Mouse (Mus musculus): Measurements from ENCODE around the gene Cfap69. TPM values are rescaled to one million over a fixed set of nuclear protein-coding genes. Genes with fewer than 3 reads are reported as not detected.
A peak's percentile ranks its signal among the peaks of the same experiment; 100 is the strongest.

The Cfap69 gene
- polyA plus RNA-seq, 1 experiment from 2014 or later, result 7.3 TPM

DNA sequence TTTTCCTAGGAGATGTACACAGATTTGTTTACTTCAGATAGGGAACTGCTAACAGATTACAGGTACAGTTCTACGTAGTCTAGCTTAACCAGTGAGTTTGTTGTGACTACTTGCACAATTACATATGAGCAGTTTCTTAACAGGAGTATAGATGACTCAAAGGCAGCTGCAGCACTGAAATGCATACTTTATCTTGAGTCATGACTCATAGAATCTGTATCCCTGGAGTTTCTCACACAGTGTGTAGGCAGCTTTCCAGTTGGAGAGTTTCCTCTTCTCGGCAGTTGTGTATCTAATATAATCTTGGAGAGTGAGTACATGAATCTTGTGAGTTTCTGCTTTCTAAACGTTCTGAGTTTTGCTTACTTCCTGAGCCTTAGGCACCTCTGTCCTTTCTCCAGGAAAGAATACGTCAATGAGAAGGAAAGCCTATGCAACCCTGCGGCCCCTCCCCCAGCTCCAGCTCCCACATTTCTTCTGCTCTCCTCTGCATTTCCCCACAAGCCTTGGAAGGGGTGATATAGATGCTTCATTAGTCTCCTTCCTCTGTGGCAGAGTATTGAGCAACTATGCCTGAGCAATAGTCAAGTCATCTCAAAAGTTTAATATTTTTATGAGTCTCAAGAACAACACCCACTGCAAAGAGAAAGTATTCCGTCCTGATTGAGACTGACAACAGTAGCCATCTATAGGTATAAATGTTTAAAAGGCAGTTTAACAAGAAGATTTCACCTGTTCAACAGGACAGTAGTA lies 15.0 kb downstream of the Cfap69 start:
- no peaks in the 10 kb centered on the region for H3K4me1 ChIP-seq
- 57% methylated on average over 6 of the region's 6 CpGs for WGBS
- H3K9ac ChIP-seq, result no peak overlapping the region
- ATAC-seq (ENCODE audit: insufficient number of reproducible peaks, low FRiP score, low TSS enrichment, low read depth), result peak; percentile 65; the same call in 1 of the 2 replicates
- H3K27ac ChIP-seq (replicated peaks), result no peak overlapping the region
- no peak overlapping the region for H3K4me2 ChIP-seq (replicated peaks)
- H3K9me3 ChIP-seq (replicated peaks), result no peaks in the 10 kb centered on the region
- H3K36me3 ChIP-seq, result no peaks in the 10 kb centered on the region
- H3K27me3 ChIP-seq, result no peaks in the 10 kb centered on the region
- no peak overlapping the region for H3K4me3 ChIP-seq (replicated peaks)

DNA sequence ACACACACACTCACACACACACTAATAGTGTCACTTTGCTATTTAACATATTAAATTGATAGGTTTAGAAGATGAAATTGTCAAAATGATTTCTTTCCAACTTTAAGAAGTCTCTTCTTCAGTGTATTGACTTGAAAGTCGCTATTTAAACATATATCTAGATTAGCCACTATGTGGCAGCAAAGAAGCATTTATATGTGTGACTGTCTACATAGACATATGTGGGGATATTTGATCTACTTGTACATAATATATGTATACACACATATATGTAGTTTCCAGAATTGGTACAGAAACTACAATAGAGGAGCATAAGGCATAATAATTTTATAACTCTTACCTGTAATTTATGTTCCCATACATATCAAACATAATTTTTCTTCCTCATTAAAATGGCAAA lies 17.9 kb downstream of the Cfap69 start:
- no peak for ATAC-seq (ENCODE audit: insufficient number of reproducible peaks, low FRiP score, low TSS enrichment, low read depth)
- Histone ChIP-seq H3K9ac (no peak overlapping the region), H3K4me3 (replicated peaks) (no peak overlapping the region), H3K4me2 (replicated peaks) (no peak overlapping the region), H3K4me1 (no peaks in the 10 kb centered on the region), H3K27ac (replicated peaks) (no peak overlapping the region), H3K27me3 (no peaks in the 10 kb centered on the region), H3K9me3 (replicated peaks) (no peaks in the 10 kb centered on the region), H3K36me3 (no peaks in the 10 kb centered on the region)
- WGBS, result 4% methylated on average over 1 of the region's 1 CpGs

DNA sequence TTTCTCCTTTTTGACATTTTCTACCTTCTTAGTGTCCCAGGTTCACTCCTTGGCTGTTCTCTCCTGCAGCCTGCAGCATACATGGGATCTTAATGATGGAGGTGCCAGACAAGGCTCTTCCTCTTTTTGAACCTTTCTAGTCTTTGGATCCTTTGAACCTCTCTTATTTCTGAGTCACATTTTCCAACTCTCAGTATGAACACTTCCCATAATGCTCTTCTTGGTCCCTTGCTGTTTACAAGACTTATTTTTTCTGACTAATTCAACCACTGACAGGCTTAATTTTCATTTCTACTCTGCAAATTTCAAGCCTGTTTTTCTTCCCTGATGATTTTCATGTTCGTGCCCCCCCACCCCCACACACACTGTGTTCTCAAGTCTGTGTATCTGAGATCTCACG lies 25.5 kb downstream of the Cfap69 start:
- no peak overlapping the region for H3K9ac ChIP-seq
- no peak overlapping the region for H3K4me3 ChIP-seq (replicated peaks)
- WGBS, result 58% methylated on average over 2 of the region's 2 CpGs
- ATAC-seq (ENCODE audit: insufficient number of reproducible peaks, low FRiP score, low TSS enrichment, low read depth), result no peak
- H3K9me3 ChIP-seq (replicated peaks), result no peaks in the 10 kb centered on the region
- H3K27ac ChIP-seq (replicated peaks), result no peak overlapping the region
- no peaks in the 10 kb centered on the region for H3K4me1 ChIP-seq
- H3K27me3 ChIP-seq, result no peaks in the 10 kb centered on the region
- no peaks in the 10 kb centered on the region for H3K36me3 ChIP-seq
- H3K4me2 ChIP-seq (replicated peaks), result no peak overlapping the region

DNA sequence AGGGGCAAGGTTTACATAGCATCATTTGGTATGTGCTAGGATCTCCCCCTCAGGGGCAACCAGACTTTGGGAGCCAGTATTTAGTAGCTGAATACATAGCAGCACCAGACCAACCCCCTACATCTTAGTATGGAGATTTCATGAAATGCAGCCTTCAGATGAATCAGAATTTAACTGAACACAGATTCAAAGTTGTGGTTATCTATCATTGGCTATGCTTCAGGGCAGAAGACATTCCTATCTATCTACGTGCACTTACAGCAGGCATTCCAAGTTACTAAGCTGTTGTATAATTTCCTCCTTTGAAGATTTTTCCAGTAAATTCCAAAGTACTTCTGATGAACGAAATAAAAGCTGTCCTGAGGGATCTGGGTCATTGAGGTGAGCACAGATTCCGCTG lies 38.5 kb downstream of the Cfap69 start:
- Histone ChIP-seq H3K4me3 (replicated peaks) (no peak overlapping the region), H3K36me3 (no peaks in the 10 kb centered on the region), H3K4me1 (no peaks in the 10 kb centered on the region), H3K27me3 (no peaks in the 10 kb centered on the region), H3K9me3 (replicated peaks) (no peaks in the 10 kb centered on the region), H3K27ac (replicated peaks) (no peak overlapping the region), H3K4me2 (replicated peaks) (no peak overlapping the region), H3K9ac (no peak overlapping the region)
- 44% methylated on average over 3 of the region's 3 CpGs for WGBS
- no peak for ATAC-seq (ENCODE audit: insufficient number of reproducible peaks, low FRiP score, low TSS enrichment, low read depth)

DNA sequence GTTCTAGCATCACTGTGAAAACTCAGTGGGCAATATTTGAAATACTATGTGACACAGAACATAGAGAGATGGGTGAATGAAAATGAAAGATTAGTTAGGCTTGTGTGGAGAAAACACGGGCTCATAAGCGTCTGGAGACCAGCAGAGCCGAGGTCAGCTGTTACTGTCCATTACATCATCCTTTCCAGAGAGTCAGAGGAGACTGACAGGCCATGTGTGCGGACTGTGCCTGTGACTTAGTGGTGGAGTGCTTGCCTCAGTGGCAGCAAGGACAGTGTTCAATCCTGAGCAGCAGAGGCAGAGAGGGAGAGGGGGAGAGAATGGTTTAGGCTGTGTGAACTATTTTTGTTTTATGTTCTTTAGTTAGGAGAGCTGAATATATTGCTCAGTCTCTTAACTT lies 45.7 kb downstream of the Cfap69 start:
- no peak for ATAC-seq (ENCODE audit: insufficient number of reproducible peaks, low FRiP score, low TSS enrichment, low read depth)
- H3K4me2 ChIP-seq (replicated peaks), result no peak overlapping the region
- no peaks in the 10 kb centered on the region for H3K9me3 ChIP-seq (replicated peaks)
- H3K9ac ChIP-seq, result no peak overlapping the region
- no peaks in the 10 kb centered on the region for H3K36me3 ChIP-seq
- H3K27ac ChIP-seq (replicated peaks), result no peak overlapping the region
- whole genome bisulfite sequencing, result 57% methylated on average over 4 of the region's 4 CpGs
- no peaks in the 10 kb centered on the region for H3K4me1 ChIP-seq
- H3K4me3 ChIP-seq (replicated peaks), result no peak overlapping the region
- no peaks in the 10 kb centered on the region for H3K27me3 ChIP-seq

DNA sequence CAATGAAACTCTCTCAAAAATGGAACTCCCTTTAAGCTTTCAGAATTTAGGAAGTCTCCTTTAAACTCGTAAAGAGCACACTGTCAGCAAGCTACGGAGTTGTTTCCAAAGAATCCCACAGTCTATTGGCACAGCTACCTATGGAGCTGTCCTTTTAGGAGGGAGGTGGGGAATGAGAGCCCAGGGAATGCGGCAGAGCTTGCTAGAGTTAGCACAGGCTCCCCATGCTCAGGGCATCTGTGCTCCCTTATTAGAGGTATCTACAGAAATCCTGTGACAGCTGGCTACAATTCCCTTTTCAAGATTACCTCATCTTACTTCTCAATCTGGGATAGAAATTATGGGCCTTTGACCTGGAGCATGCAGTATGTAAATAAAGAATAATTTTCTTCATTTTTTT lies 53.5 kb downstream of the Cfap69 start:
- Histone ChIP-seq H3K4me3 (replicated peaks) (no peak overlapping the region), H3K9ac (no peak overlapping the region), H3K4me2 (replicated peaks) (no peak overlapping the region), H3K27ac (replicated peaks) (no peak overlapping the region), H3K36me3 (no peaks in the 10 kb centered on the region), H3K27me3 (no peaks in the 10 kb centered on the region), H3K9me3 (replicated peaks) (no peaks in the 10 kb centered on the region), H3K4me1 (no peaks in the 10 kb centered on the region)
- WGBS, result 52% methylated on average over 3 of the region's 3 CpGs
- ATAC-seq (ENCODE audit: insufficient number of reproducible peaks, low FRiP score, low TSS enrichment, low read depth), result no peak

DNA sequence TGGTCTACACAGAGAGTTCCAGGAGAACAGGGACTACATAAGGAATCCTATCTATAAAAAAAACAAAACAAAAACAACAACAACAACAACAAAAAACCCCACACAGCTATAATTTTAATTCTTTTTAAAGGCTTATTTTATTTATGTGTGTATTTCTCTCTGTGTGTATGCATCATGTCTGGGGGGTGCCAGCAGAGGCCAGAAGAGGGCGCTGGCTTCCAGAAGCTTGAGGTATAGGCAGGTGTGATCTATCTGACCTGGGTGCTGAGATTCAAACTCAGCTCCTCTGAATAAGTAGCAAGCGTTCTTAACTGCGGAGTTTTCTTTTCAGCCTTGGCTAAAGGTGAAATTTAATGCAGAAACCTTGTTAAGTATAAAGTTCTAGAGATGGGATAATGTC lies 76.4 kb downstream of the Cfap69 start:
- H3K27me3 ChIP-seq, result no peaks in the 10 kb centered on the region
- no peak overlapping the region for H3K4me3 ChIP-seq (replicated peaks)
- H3K9ac ChIP-seq, result no peak overlapping the region
- H3K27ac ChIP-seq (replicated peaks), result no peak overlapping the region
- 86% methylated on average over 3 of the region's 3 CpGs for WGBS
- H3K4me1 ChIP-seq, result no peaks in the 10 kb centered on the region
- H3K36me3 ChIP-seq, result no peaks in the 10 kb centered on the region
- H3K9me3 ChIP-seq (replicated peaks), result no peaks in the 10 kb centered on the region
- H3K4me2 ChIP-seq (replicated peaks), result no peak overlapping the region
- ATAC-seq (ENCODE audit: insufficient number of reproducible peaks, low FRiP score, low TSS enrichment, low read depth), result no peak

DNA sequence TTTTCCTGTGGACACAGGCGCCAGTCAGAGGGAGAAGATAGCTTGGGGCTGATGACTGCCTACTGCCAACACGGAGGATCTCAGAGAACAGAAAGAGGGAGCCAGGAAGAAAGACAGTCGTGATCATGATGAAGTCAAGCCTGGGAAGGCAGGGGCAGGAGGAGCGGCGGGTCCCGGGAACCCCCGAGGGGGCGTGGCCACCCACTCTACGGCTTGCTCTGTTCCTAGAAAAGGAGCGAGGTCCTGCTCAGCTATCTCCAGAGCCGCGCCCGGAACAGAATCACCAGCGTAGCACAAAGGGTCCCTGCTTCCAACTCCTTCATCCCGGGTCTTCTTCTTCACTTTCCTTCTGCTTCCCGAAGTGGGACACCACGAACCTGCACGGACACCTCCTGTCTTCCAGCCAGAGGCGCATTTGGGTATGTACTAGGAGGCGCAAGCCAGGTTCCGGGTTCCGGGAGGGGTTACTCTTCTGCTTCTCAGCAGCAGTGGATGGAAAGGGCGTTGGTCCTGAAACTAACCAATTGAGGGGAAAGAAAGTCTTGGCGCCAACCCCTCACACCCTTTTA lies 90.2 kb downstream of the Cfap69 start, which contains the start of gene Gm8773:
Gene Gm8773 (plus strand): TSS at position 51 of the 569 bp plus-strand sequence.
- H3K9me3 ChIP-seq (replicated peaks), result no peaks in the 10 kb centered on the region
- H3K4me2 ChIP-seq (replicated peaks), result peak within 1 kb of the TSS; percentile 83
- 0 out of 2 replicates have a peak, but pooled peaks cover 5% of the 10 kb centered on the region for H3K27me3 ChIP-seq
- H3K4me1 ChIP-seq, result 0 out of 2 replicates have a peak, but pooled peaks cover 3% of the 10 kb centered on the region
- H3K9ac ChIP-seq, result peak within 1 kb of the TSS; percentile 23; the same call in 1 of the 2 replicates
- peak within 1 kb of the TSS; percentile 54 for H3K4me3 ChIP-seq (replicated peaks)
- ATAC-seq (ENCODE audit: insufficient number of reproducible peaks, low FRiP score, low TSS enrichment, low read depth), result no peak; the same call in 1 of the 2 replicates
- H3K27ac ChIP-seq (replicated peaks), result no peak within 1 kb of the TSS
- under 1% methylated on average over 24 of the region's 24 CpGs for WGBS
- no peaks in the 10 kb centered on the region for H3K36me3 ChIP-seq

DNA sequence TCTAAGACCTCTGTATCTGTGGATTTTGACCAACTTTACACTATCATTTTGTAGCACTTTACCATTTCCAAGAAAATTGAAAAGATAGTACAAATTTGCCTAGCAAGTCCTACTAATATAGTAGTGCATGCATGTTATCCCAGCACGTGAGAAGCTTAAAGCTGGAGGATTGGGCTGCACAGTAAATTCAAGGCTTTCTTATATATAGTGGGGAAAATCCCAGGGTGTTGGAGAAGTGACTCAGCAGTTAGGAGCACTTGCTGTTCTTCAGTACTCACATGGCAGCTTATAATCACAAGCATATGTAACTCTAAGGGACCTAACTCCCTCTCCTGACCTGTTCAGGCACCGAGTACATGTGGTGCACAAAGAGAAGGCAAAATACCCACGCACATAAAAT lies 101.6 kb downstream of the Cfap69 start:
- Histone ChIP-seq H3K36me3 (no peaks in the 10 kb centered on the region), H3K4me1 (peaks cover 5% of the 10 kb centered on the region), H3K4me3 (replicated peaks) (no peak overlapping the region), H3K4me2 (replicated peaks) (no peak overlapping the region), H3K9ac (no peak overlapping the region), H3K9me3 (replicated peaks) (no peaks in the 10 kb centered on the region), H3K27me3 (no peaks in the 10 kb centered on the region), H3K27ac (replicated peaks) (no peak overlapping the region)
- ATAC-seq (ENCODE audit: insufficient number of reproducible peaks, low FRiP score, low TSS enrichment, low read depth), result no peak
- WGBS, result 48% methylated on average over 3 of the region's 3 CpGs

DNA sequence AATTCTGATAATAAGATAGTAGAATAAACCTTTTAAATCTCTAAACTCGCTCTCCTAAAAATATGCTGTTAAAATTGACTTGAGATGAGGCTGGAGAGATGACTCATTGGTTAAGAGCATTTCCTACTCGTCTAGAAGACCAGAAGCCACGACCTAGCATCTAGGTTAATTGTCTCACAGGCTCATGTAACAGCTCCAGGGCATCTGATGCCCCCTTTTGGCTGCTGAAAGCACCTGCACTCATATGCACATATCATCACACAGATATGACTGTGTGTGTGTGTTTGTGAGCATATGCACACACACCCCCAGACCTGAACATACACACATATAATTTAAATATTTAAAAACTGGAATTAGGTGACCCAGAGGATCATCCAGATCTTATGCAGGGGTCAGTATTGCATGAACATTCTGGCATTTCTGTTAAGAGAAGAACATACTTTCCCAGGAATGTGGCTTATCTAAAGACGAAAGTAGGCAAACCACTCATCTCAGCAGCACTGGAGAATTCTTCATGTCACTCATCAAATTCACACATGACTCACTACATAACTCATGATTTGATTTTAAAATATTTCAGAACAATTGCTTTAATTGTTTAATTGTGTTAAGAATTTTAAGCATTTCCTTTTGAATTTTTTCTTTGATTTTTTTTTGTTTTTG lies 102.9 kb downstream of the Cfap69 start:
- WGBS, result 75% methylated on average over 4 of the region's 4 CpGs
- Histone ChIP-seq H3K36me3 (no peaks in the 10 kb centered on the region), H3K9ac (no peak overlapping the region), H3K27me3 (no peaks in the 10 kb centered on the region), H3K4me1 (peaks cover 5% of the 10 kb centered on the region), H3K27ac (replicated peaks) (no peak overlapping the region), H3K9me3 (replicated peaks) (no peaks in the 10 kb centered on the region), H3K4me3 (replicated peaks) (no peak overlapping the region), H3K4me2 (replicated peaks) (no peak overlapping the region)
- ATAC-seq (ENCODE audit: insufficient number of reproducible peaks, low FRiP score, low TSS enrichment, low read depth), result no peak

DNA sequence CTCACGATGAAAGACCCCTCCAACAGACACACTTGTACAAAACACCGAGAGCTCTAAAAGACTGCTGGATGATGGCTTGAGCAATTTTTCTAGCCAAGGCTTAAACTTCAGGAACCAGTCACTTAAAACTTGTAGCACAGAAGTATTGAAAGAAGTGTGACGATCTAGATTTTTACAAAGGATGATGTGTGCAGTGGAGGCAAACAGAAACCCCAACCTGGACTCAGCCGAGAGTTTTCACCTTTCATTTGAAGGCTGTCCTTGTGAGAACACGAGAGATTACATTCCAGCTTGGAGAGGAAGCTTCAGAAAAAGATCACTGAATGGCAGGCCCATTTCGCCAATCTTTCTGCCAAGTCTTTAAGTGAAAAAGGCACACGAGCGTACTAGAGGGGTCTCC lies 104.2 kb downstream of the Cfap69 start:
- peak overlapping the region; percentile 84 for H3K9ac ChIP-seq
- H3K4me1 ChIP-seq, result peaks cover 5% of the 10 kb centered on the region
- no peaks in the 10 kb centered on the region for H3K9me3 ChIP-seq (replicated peaks)
- H3K4me2 ChIP-seq (replicated peaks), result peak overlapping the region; percentile 48
- 37% methylated on average over 8 of the region's 8 CpGs for WGBS
- ATAC-seq (ENCODE audit: insufficient number of reproducible peaks, low FRiP score, low TSS enrichment, low read depth), result no peak
- no peaks in the 10 kb centered on the region for H3K27me3 ChIP-seq
- peaks cover 4% of the 10 kb centered on the region for H3K36me3 ChIP-seq
- H3K4me3 ChIP-seq (replicated peaks), result peak overlapping the region; percentile 80
- peak overlapping the region; percentile 71; the same call in 1 of the 2 replicates for H3K27ac ChIP-seq (replicated peaks)
